Mouse (Mus musculus) ES-CJ7 (cell line): Measurements from ENCODE around the gene Fpr3.
"Not testable (repeated sequence)": the region's sequence is repeated elsewhere in the genome, so short reads cannot be mapped to it uniquely, and the experiment has no call there.

Experiments
- DNase-seq: peaks from one replicate; pipeline ENCODE4 v3.0.0; 2011; ENCODE audit warnings: low read depth, low spot score

Fpr3 gene

GRCm38 (mm10) chr17:17887774-17888248 is at the start of gene Fpr3, which contains the start of gene Fpr2:
Gene Fpr3 (plus strand): TSS chr17:17887852.
Gene Fpr2 (plus strand): TSS chr17:17887824.
- DNase-seq = no peak

GRCm38 (mm10) chr17:17837919-17838701 is 49.5 kb upstream of the Fpr3 start:
- DNase-seq = peak; percentile 96

- DNase-seq = no peak
Observed at GRCm38 (mm10) chr17:17839276-17839675, 48.4 kb upstream of the Fpr3 start.

- DNase-seq = no peak
Observed at GRCm38 (mm10) chr17:17840796-17841195, 46.9 kb upstream of the Fpr3 start.

- DNase-seq = no peak
Observed at GRCm38 (mm10) chr17:17843534-17844261, 44.0 kb upstream of the Fpr3 start.

- not testable (repeated sequence) for DNase-seq
Observed at GRCm38 (mm10) chr17:17844606-17845005, 43.0 kb upstream of the Fpr3 start.

GRCm38 (mm10) chr17:17845187-17846027 is 42.2 kb upstream of the Fpr3 start:
- DNase-seq = peak; percentile 44

- no peak for DNase-seq
Observed at GRCm38 (mm10) chr17:17848988-17849387, 38.7 kb upstream of the Fpr3 start.

GRCm38 (mm10) chr17:17849906-17850712 is 37.5 kb upstream of the Fpr3 start:
- peak; percentile 26 for DNase-seq

- DNase-seq = no peak
Observed at GRCm38 (mm10) chr17:17855064-17855838, 32.4 kb upstream of the Fpr3 start, which contains the start of gene Has1. Gene Has1 (minus strand): TSS chr17:17855205.

- DNase-seq = no peak
Observed at GRCm38 (mm10) chr17:17856612-17857011, 31.0 kb upstream of the Fpr3 start.

- DNase-seq = no peak
Observed at GRCm38 (mm10) chr17:17857446-17857845, 30.2 kb upstream of the Fpr3 start.

- DNase-seq = no peak
Observed at GRCm38 (mm10) chr17:17860110-17860509, 27.5 kb upstream of the Fpr3 start.

GRCm38 (mm10) chr17:17862360-17862759 is 25.3 kb upstream of the Fpr3 start:
- no peak for DNase-seq

- no peak for DNase-seq
Observed at GRCm38 (mm10) chr17:17865168-17865567, 22.5 kb upstream of the Fpr3 start.

- DNase-seq = no peak
Observed at GRCm38 (mm10) chr17:17866801-17867469, 20.7 kb upstream of the Fpr3 start.

GRCm38 (mm10) chr17:17870892-17871550 is 16.6 kb upstream of the Fpr3 start:
- no peak for DNase-seq

- DNase-seq = no peak
Observed at GRCm38 (mm10) chr17:17871697-17872096, 16.0 kb upstream of the Fpr3 start.

- DNase-seq = no peak
Observed at GRCm38 (mm10) chr17:17879347-17879746, 8.3 kb upstream of the Fpr3 start.
